Mouse (Mus musculus) stomach, postnatal 0 days (tissue): Measurements from ENCODE around the gene Dhrs7b.

Source experiments
- CTCF ChIP-seq: IDR thresholded peaks from 2 replicates; pipeline ENCODE4 v1.5.1; 2016; ENCODE audit warnings: antibody characterized with exemption, low read depth, mild to moderate bottlenecking, moderate library complexity
- EP300 ChIP-seq: optimal IDR thresholded peaks from 2 replicates; pipeline ENCODE3; 2016; ENCODE audit warnings: antibody characterized with exemption

GRCm38 (mm10) chr11:60864166-60864565, 33.7 kb downstream of the Dhrs7b start:
- TF ChIP-seq CTCF: no peak
- TF ChIP-seq EP300: no peak
